8 mouse cellular contexts compared by ENCODE assay signal in genomic region chr7:29953513-29954401, GRCm38 (mm10). TPM values are rescaled to one million over a fixed set of nuclear protein-coding genes. Genes with fewer than 3 reads are reported as not detected.
DNase-seq lines count a peak whose midpoint lies in the region; ATAC-seq lines count a peak whose summit lies in the region.

Gene Zfp74 (minus strand): TSS chr7:29954089.

- no peaks in the 10 kb centered on the region for H3K27me3 ChIP-seq in forebrain, embryonic 14.5 days (replicated peaks; ENCODE audit: control insufficient read depth, insufficient read depth, low read length)
- H3K27me3 ChIP-seq in neural tube, embryonic 15.5 days (replicated peaks) = no peaks in the 10 kb centered on the region

- peak; percentile 90 for DNase-seq in ES-CJ7 (ENCODE audit: low read depth, low spot score)
- DNase-seq in cerebellum, adult 11 months = peak; percentile 69
- peak; percentile 90 for DNase-seq in forebrain, embryonic 14.5 days (ENCODE audit: low spot score)
- DNase-seq in heart, postnatal 14 days = peak; percentile 74 to 81
- DNase-seq in layer of hippocampus, adult 11-12 months (ENCODE audit: low spot score) = peak; percentile 74
- peak; percentile 78 to 85 for DNase-seq in lung, adult 18-20 months
- peak; percentile 78 for DNase-seq in testis, postnatal 14 days (ENCODE audit: low spot score)

- peak within 1 kb of the TSS; percentile 95 for H3K9ac ChIP-seq in forebrain, embryonic 14.5 days (ENCODE audit: low read length)
- H3K9ac ChIP-seq in neural tube, embryonic 15.5 days (replicated peaks) = peak within 1 kb of the TSS; percentile 95

- H3K4me2 ChIP-seq in forebrain, embryonic 14.5 days (ENCODE audit: low read length) = peak within 1 kb of the TSS; percentile 58
- H3K4me2 ChIP-seq in neural tube, embryonic 15.5 days = peak within 1 kb of the TSS; percentile 64

- H3K4me3 ChIP-seq in forebrain, embryonic 14.5 days (ENCODE audit: low read depth, low read length) = peak within 1 kb of the TSS; percentile 70
- peak within 1 kb of the TSS; percentile 85 for H3K4me3 ChIP-seq in neural tube, embryonic 15.5 days (replicated peaks)

- H3K36me3 ChIP-seq in forebrain, embryonic 14.5 days (ENCODE audit: control insufficient read depth, insufficient read depth, low read length) = peaks cover 18% of the 10 kb centered on the region
- H3K36me3 ChIP-seq in neural tube, embryonic 15.5 days = peaks cover 17% of the 10 kb centered on the region

- no peaks in the 10 kb centered on the region for H3K9me3 ChIP-seq in forebrain, embryonic 14.5 days (replicated peaks; ENCODE audit: control insufficient read depth, low read length)
- H3K9me3 ChIP-seq in neural tube, embryonic 15.5 days (replicated peaks) = no peaks in the 10 kb centered on the region

- ATAC-seq in forebrain, embryonic 14.5 days = peak; percentile 94
- ATAC-seq in neural tube, embryonic 15.5 days (ENCODE audit: low FRiP score) = peak; percentile 92

- WGBS in forebrain, embryonic 14.5 days = under 1% methylated on average over 52 of the region's 52 CpGs
- WGBS in neural tube, embryonic 15.5 days = 1% methylated on average over 52 of the region's 52 CpGs

- H3K4me1 ChIP-seq in forebrain, embryonic 14.5 days (ENCODE audit: control insufficient read depth, insufficient read depth, low read length) = no peaks in the 10 kb centered on the region
- peaks cover 12% of the 10 kb centered on the region; the same call in 1 of the 2 replicates for H3K4me1 ChIP-seq in neural tube, embryonic 15.5 days

- intact Hi-C loops in heart, postnatal 14 days (cut with DNase I) = loop anchor here (2.0 to 5.0 kb wide), 3 partner anchors 29 to 91 kb away; partner anchors contain the start of gene Zfp568

- peak within 1 kb of the TSS; percentile 95 for H3K27ac ChIP-seq in forebrain, embryonic 14.5 days (ENCODE audit: low read depth, low read length)
- peak within 1 kb of the TSS; percentile 96 for H3K27ac ChIP-seq in neural tube, embryonic 15.5 days (replicated peaks)

RNA-seq across cellular contexts. Expression of gene Zfp74, which starts in this region (rescaled TPM):
- polyA plus RNA-seq in forebrain, embryonic 14.5 days (2014; fragmentation: Nextera tagmentation; extraction: Ambion mirVana) = 9.2 and 15.7 TPM in 2 replicates
- 1 to 10 TPM; 6.1 to 6.4 TPM for total RNA-seq in heart, postnatal 14 days (2021)
- 20.0 and 20.2 TPM in 2 replicates for polyA plus RNA-seq in neural tube, embryonic 15.5 days (2015; fragmentation: Nextera tagmentation; extraction: Ambion mirVana)

Comparison
In these comparisons a context has a peak if more than half of its experiments do, and no peak if none do; other contexts are left out.
1. Peak in every context shown above with its lines: DNase-seq, ATAC-seq, H3K4me3 ChIP-seq and H3K27ac ChIP-seq.